Mouse (Mus musculus): ENCODE data around the gene Pfkm. TPM values are rescaled to one million over a fixed set of nuclear protein-coding genes. Genes with fewer than 3 reads are reported as not detected.

Pfkm gene
- total RNA-seq, 4 experiments from 2014 or later = 407 to 459 (median 428) TPM

DNA sequence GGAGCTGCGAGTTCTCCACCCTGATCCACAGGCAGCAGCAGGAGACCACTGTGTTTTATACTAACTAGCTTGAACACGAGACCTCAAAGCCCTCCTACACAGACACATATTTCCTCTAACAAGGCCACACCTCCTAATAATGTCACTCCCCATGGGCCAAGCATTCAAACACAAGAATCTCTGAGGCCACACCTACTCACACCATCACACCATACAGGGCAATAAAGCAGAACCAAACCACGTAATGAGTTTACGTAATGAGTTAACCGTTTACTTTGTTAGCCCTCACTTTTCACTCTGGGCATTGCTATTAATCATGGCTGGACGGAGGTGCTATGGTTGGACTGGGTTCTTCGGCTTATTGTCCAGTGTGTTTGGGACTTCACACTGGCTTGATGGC, 47.4 kb downstream of the Pfkm start:
- DNase-seq (ENCODE audit: low spot score in 2 of 2) = no peak

- no peak for DNase-seq (ENCODE audit: low spot score in 2 of 2)
Measured at GRCm38 (mm10) chr15:98140809-98141208, 48.4 kb downstream of the Pfkm start.

GRCm38 (mm10) chr15:98142515-98142914, 50.1 kb downstream of the Pfkm start:
- DNase-seq (ENCODE audit: low spot score in 2 of 2) = no peak

DNA sequence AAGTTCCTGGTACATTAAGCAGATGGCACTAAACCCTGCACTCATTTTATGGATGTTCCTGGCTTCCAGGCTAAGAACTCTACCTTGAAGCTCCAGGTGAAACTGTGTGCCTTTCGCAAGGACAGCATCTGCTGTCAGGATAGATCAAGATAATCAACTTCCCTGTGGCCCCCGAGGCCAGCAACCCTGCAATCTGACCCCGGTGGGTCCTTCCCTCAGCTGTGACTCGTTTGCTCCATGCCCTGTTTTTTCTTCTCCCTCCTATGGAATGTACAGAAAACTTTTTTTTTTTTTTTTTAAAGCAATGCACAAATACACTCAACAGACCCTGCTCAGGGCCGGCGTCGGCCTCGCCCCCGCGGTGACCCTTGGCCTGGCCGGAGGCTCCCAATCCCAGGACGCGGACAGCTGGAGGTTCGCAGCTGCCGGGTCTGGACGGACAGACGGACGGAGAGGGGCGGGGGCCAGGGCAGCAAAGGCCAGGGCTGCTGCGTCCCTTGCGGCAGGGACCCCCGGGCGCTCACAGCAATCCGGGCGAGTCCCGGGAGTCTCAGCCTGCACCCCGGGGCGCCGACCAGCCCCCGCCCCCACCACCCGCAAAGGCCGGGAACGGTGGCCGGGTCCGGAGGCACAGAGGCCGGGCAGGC, 52.6 kb downstream of the Pfkm start:
- DNase-seq (ENCODE audit: low spot score in 2 of 2) = no peak

GRCm38 (mm10) chr15:98145559-98146181, 53.3 kb downstream of the Pfkm start:
- peak; percentile 84 to 94 for DNase-seq (ENCODE audit: low spot score in 2 of 2)

DNA sequence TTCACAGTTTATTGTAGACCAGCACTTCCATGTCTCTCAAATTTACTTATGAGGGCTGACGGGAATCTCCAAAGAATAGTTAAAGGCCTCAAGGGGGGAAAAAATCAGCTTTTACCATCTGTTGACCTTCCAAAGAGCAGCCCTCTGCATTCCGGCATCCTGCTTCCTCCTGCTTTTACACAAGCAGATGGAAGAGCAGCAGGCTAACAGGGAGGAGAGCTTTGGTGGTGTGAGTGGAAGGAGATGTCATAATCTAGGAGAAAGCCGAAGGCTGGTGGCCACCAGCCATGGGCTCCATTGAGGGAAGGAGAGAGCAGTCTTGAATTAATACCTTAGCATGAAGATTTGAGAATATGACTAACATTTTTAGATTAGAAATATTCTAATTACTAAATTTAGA, 56.0 kb downstream of the Pfkm start:
- DNase-seq (ENCODE audit: low spot score in 2 of 2) = no peak

GRCm38 (mm10) chr15:98149166-98149602, 56.8 kb downstream of the Pfkm start:
- DNase-seq (ENCODE audit: low spot score in 2 of 2) = no peak

- no peak for DNase-seq (ENCODE audit: low spot score in 2 of 2)
Measured at GRCm38 (mm10) chr15:98152916-98153315, 60.5 kb downstream of the Pfkm start.

GRCm38 (mm10) chr15:98153625-98154024, 61.2 kb downstream of the Pfkm start:
- DNase-seq (ENCODE audit: low spot score in 2 of 2) = no peak

- no peak for DNase-seq (ENCODE audit: low spot score in 2 of 2)
Measured at GRCm38 (mm10) chr15:98154146-98154545, 61.8 kb downstream of the Pfkm start.

DNA sequence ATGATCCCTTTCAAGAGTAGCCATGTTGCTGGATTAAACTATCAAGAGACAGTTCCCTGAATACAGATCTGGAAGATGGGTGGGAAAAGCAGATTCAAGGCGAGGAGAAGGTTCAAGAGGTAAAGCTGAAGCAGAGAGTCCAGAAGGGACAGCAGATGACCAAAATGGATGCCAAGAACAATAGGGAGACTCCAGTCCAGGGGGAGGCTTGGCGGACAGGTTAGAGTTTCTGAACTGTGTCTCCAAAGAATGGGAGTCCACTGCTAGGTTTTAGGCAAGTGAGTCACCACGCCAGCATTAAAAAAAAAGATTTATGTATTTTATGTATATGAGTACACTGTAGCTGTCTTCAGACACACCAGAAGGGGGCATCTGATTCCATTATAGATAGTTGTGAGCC, 62.2 kb downstream of the Pfkm start:
- no peak for DNase-seq (ENCODE audit: low spot score in 2 of 2)

DNA sequence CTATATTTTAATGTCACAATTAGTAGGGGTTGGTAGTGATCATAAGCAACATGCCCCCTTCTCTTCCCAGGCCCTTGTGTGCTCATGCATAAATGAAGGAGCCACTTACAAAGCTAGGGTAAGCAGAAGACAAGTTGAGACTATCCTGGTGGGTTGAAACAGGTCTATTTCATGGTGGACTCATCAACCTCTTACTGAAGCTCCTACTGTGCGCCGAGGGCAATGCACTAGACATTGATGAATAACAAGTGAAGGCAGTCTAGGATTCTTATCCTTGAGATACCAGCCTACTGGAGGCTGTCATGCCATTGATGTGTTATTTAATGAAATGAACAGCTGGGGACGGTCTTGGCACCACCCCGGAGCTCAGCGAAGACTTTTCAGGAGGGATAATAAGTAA, 62.9 kb downstream of the Pfkm start:
- no peak for DNase-seq (ENCODE audit: low spot score in 2 of 2)

GRCm38 (mm10) chr15:98155944-98156343, 63.6 kb downstream of the Pfkm start:
- no peak for DNase-seq (ENCODE audit: low spot score in 2 of 2)

DNA sequence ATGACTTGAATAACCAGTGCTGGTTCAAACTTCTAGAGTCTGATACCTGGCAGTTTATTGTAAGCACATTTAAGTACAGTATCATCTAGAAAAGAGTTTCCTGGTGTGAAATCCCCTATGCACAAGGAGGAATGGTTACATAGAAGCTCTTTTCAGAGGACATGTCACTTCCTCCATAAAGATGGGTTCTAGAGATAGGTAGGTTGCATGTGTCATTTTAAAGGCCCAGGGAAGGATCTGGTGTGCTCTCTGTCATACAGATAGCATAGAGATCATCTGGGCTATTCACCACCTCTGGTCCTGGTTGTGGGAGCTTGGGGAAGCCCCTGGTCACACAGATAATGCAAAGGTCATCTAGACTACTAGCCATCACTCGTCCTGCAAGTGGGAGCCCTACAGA, 64.9 kb downstream of the Pfkm start:
- DNase-seq (ENCODE audit: low spot score in 2 of 2) = no peak

DNA sequence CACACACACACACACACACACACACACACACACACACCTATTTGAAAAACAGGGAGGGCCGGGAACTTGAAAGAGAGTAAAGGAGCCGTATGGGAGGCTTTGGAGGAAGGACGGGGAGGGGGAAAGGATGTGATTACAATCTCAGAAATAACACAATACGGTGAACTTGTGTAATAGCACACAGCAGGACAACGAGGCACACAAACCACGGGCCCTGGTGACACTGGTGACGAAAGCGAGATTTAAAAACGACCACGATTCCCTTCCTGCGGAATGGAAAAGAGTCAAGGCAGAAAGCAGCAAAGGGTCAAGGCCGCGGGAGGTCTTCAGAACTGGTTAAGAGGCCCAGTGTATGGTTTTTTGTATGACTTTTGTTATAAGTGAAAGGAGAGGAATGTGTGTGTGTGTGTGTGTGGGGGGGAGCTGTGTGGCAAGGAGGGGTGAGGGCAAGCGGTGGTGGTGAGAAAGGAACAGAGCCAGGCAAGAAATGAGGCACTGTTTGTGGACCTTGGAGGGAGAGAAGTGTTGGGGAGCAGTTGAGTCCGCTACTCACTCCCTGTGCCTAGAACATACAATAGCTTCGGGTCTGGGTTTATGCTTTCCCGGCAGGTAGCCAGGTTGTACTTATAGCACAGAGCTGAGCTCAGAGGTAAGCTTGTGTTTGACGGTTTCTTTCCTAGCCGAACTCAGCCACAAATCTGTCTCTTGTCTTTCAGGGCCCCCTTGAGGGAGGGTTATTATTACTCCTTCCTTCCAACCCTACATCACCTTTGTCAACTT, 68.8 kb downstream of the Pfkm start:
- DNase-seq (ENCODE audit: low spot score in 2 of 2) = no peak

GRCm38 (mm10) chr15:98162561-98162960, 70.2 kb downstream of the Pfkm start:
- no peak for DNase-seq (ENCODE audit: low spot score in 2 of 2)

GRCm38 (mm10) chr15:98165525-98165924, 73.1 kb downstream of the Pfkm start, which contains the start of gene Asb8:
Gene Asb8 (minus strand): TSS chr15:98165625.
- no peak for DNase-seq (ENCODE audit: low spot score in 2 of 2)

GRCm38 (mm10) chr15:98166963-98167644, 74.7 kb downstream of the Pfkm start, which contains the start of gene Ccdc184:
Gene Ccdc184 (plus strand): TSS chr15:98167158.
- no peak for DNase-seq (ENCODE audit: low spot score in 2 of 2)

DNA sequence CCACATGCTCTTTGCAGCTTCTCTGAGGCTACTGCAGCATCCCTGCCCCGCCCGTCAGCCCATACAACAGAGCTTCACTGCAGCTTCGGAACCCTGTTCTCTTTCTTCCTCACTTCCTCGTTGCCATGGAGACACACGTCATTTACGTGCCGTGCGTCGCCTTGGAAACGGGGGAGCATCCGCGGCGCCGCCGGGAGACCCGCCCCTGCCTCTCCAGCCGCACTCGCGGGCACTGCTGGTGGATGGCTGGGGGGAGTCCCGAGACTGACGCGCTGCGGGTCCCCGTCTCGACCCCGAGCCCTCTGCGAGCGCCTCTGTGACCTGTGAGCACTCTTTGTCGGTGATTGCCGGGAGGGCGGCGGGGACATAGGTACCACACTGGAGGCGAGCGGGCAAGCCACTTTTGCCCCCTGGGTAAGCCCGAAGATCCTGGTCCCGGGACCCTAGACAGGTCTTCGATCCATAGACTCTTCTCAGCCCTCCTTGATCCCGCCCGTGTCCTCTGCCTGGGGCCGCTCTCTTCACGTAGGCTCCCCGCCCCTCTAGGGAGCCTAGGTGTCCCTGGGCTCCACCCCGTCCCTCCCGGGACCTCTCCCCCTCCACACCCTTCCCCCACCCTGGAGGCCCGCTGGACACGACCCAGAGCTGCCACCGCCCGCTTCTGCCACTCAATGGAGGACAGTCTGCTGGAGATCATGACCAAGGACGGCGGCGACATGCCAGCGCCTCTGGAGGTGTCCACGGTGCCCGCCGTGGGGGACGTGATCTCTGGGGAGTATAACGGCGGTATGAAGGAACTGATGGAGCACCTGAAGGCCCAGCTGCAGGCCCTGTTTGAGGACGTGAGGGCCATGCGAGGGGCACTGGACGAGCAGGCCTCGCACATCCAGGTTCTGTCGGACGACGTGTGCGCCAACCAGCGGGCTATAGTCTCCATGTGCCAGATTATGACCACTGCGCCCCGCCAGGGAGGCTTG, 75.5 kb downstream of the Pfkm start:
- DNase-seq (ENCODE audit: low spot score in 2 of 2) = peak; percentile 71 to 91

- no peak for DNase-seq (ENCODE audit: low spot score in 2 of 2)
Measured at GRCm38 (mm10) chr15:98168622-98169004, 76.2 kb downstream of the Pfkm start.

- DNase-seq (ENCODE audit: low spot score in 2 of 2) = peak in 1 of 2 experiments; percentile 73
Measured at GRCm38 (mm10) chr15:98170365-98170764, 78.0 kb downstream of the Pfkm start.
